Mouse (Mus musculus) T-cell, adult 66 days (primary cell): ENCODE results near the gene Olfr392. TPM values are rescaled to one million over a fixed set of nuclear protein-coding genes. Genes with fewer than 3 reads are reported as not detected.

ENCODE experiments used
- total RNA-seq, 2 experiments: library from RNA; stranded (reverse); gene quantifications; 3 replicates in 1 of 2; 4 replicates in 1 of 2; pipeline ENCODE4 v1.2.4; 2023

The Olfr392 gene
- not detected for total RNA-seq

DNA sequence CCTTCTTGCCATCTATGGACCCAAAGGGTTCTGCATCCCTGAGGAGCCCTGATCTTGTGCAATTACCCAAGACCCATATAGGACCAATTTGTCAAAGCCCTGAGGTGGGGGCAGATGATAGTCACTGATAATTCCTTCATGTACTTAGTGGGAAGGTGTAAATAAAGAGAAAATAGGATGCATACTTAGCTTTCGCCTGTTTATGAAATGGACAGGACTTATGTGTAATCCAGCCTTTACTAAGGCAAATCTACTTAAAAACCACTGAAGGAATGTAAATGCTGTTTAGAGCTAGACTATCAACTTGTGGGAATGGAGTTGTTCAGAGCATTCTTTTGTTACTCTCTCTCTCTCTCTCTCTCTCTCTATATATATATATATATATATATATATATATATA, at the start of gene Olfr392:
Gene Olfr392 (minus strand): TSS at position 101 of the 400 bp plus-strand sequence.

DNA sequence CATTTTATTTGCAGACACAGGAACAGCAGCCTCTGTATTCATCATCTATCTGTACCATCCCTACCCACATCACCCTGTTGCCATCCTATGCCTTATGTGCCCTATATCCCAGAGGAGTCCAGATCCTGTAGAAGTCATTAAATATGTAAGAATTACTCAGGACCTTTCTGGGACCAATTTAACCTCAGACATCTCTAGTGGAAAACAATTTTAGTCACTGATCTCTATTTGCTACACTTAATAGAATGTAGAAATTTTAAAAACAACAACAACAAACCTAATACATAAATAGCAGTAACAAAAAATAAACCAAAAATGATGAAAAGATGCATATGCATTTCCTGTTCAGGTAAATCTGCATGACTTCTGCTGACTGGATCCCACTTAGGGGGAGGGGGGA, 34.5 kb upstream of the Olfr392 start, which contains the start of gene Olfr393:
Gene Olfr393 (minus strand): TSS at position 101 of the 400 bp plus-strand sequence.

DNA sequence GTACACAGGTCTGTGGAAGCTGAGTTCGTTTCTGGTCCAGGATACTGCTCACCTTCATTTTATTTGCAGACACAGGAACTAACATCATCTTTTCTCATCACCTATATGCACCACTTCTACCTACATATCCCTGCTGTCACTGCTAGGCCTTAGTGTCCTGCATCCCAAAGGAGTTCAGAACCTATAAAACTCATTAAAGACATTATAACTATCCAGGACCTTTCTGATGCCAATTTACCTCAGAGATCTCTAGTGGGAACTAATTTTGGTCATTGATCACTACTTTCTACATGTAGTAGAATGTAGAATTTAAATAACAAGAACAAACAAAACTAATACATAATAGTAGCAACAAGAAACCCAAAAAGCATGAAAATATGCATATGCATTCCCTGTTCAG, 13.9 kb downstream of the Olfr392 start, which contains the start of gene Olfr391-ps:
Gene Olfr391-ps (minus strand): TSS at position 101 of the 400 bp plus-strand sequence.

DNA sequence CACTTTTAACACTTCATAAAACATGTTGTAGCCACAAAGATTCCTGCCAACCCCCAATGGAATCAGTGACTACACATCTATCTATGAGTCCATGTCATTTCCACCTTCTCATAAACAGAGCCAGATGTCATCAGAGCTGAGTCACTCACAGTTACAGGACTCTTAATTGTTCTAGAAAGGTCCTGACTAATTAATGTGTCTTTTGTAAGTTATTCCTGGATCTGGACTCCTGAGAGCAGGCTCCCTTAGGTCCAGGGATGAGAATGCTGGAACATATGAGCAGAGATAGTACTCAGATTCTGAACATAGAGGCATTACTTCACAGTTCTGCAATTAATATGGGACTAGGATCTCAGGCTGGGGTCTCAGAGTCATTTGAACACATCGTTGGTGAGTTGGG, 34.2 kb downstream of the Olfr392 start, which contains the start of gene Olfr390:
Gene Olfr390 (plus strand): TSS at position 301 of the 400 bp plus-strand sequence.

DNA sequence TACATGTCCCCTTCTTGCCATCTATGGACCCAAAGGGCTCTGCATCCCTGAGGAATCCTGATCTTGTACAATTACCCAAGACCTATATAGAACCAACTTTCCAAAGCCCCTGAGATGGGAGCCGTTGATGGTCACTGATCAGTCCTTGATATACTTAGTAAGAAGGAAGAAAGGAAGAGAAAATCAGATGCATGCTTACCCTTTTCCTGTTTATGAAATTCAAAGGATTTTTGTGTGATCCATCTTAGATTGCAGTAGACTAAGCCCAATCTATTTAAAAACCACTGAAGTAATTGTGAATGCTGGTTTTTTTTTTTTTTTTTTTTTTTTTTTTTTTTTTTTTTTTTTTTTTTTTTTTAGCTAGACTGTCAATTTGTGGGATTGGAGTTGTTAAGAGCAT, 36.2 kb downstream of the Olfr392 start, which contains the start of gene Olfr389:
Gene Olfr389 (minus strand): TSS at position 101 of the 400 bp plus-strand sequence.

Other genes starting within 250 kb of the Olfr392 start
- not detected for gene Olfr385, start 224.0 kb downstream of the Olfr392 start, total RNA-seq
- not detected for gene Olfr384, start 218.5 kb downstream of the Olfr392 start, total RNA-seq
- not detected for gene Zfp735, start 128.3 kb downstream of the Olfr392 start, total RNA-seq
- gene Olfr389, start 36.3 kb downstream of the Olfr392 start, total RNA-seq = not detected
- gene Olfr390, start 34.1 kb downstream of the Olfr392 start, total RNA-seq = not detected
- not detected for gene Olfr391-ps, start 14.0 kb downstream of the Olfr392 start, total RNA-seq
- gene Olfr393, start 34.4 kb upstream of the Olfr392 start, total RNA-seq = not detected
- gene Olfr394, start 73.7 kb upstream of the Olfr392 start, total RNA-seq = not detected
- gene Olfr395, start 92.2 kb upstream of the Olfr392 start, total RNA-seq = not detected
- not detected for gene Olfr23, start 119.6 kb upstream of the Olfr392 start, total RNA-seq
- not detected for gene Olfr397, start 143.8 kb upstream of the Olfr392 start, total RNA-seq
- gene Olfr398, start 173.4 kb upstream of the Olfr392 start, total RNA-seq = not detected
- not detected for gene Olfr139, start 239.5 kb upstream of the Olfr392 start, total RNA-seq
- not detected for gene Olfr399, start 239.6 kb upstream of the Olfr392 start, total RNA-seq